Mouse (Mus musculus) ES-Bruce4 (cell line): Measurements from ENCODE around the gene Polr2g.

Experiments used
- CTCF ChIP-seq: IDR thresholded peaks from one replicate; pipeline ENCODE4 v1.8.1; 2011; ENCODE audit warnings: low read depth, low read length
- EP300 ChIP-seq: IDR thresholded peaks from 2 replicates; pipeline ENCODE4 v1.6.1; 2011; ENCODE audit warnings: low read depth, low read length; ENCODE audit not compliant: insufficient read depth
- POLR2A ChIP-seq: IDR thresholded peaks from one replicate; pipeline ENCODE4 v1.8.1; 2011; ENCODE audit warnings: low read length; ENCODE audit not compliant: insufficient read depth

DNA sequence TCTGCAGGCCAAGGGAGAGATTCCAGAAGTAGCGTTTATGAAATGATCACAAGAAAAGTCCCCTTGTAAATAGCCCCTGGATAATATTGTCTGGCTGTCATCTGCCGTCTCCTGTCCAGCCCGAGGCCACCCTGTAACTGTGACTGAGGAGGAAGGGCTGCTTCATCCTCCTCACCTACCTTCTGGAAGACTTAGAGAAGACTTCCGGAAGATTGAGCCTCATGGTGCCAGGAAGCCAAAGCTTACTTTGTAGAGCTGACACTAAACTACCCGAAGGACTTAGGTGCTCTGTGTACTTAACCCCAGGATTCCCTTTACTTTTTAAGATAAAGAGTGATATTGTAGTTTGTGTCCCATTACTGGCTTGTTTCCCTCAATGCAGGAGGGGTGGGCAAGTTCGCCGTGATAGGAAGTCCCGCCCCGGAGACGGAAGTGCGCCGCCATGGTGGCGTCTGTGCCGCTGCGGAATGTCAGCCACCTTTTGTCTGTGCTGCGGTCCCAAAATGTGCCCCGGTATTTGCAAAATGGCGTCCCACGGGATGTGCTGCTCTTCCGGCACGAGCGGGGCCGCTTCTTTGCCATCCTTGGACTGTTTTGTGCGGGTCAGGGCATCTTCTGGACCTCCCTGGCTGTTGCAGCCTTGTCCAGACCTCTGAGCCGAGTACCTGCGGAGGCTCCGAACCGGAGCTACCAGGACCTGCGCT, 27.7 kb downstream of the Polr2g start, which contains the start of gene Tmem223:
- no peak for TF ChIP-seq CTCF
- TF ChIP-seq EP300, result no peak
- TF ChIP-seq POLR2A, result peak; percentile 94
